Mouse (Mus musculus): ENCODE data around the gene Cwc22. TPM values are rescaled to one million over a fixed set of nuclear protein-coding genes. Genes with fewer than 3 reads are reported as not detected.

Gene Cwc22
- polyA plus RNA-seq (2012; fragmentation: generic; extraction: Trizol), result 8.5 TPM
- long read RNA-seq, experiment 1, transcript Cwc22-204 (20 exons, 3,388 nt), result major isoform, 6 of 20 reads
- long read RNA-seq, experiment 1, partial matches to known transcripts, result 5 of 20 reads
- long read RNA-seq, experiment 1, other reads (novel, unspliced or antisense), result 6 of 20 reads
- long read RNA-seq, experiment 2, transcript Cwc22-203 (20 exons, 3,090 nt), result minor isoform, 29 of 316 reads
- long read RNA-seq, experiment 2, transcript Cwc22-201 (21 exons, 3,471 nt), result minor isoform, 35 of 316 reads
- long read RNA-seq, experiment 2, transcript Cwc22-204 (20 exons, 3,388 nt), result major isoform, 75 of 316 reads
- long read RNA-seq, experiment 2, transcript Cwc22-202 (20 exons, 3,255 nt), result minor isoform, 37 of 316 reads
- long read RNA-seq, experiment 2, partial matches to known transcripts, result 12 of 316 reads
- long read RNA-seq, experiment 2, other reads (novel, unspliced or antisense), result 128 of 316 reads

- Histone ChIP-seq H3K4me3 (ENCODE audit: insufficient read depth, poor library complexity, severe bottlenecking) (peak within 1 kb of the TSS; percentile 90), H3ac (ENCODE audit: control insufficient read depth, insufficient read length, low read depth) (peak within 1 kb of the TSS; percentile 98), H3K36me3 (ENCODE audit: control insufficient read depth, insufficient read depth) (peaks cover 15% of the 10 kb centered on the region), H3K79me3 (ENCODE audit: low read depth) (peaks cover 44% of the 10 kb centered on the region), H3K27me3 (ENCODE audit: control insufficient read depth, insufficient read depth, insufficient read length) (no peaks in the 10 kb centered on the region), H3K79me2 (ENCODE audit: control insufficient read depth, insufficient read depth) (peaks cover 51% of the 10 kb centered on the region)
- TF ChIP-seq CEBPB (IDR thresholded peaks at IDR 0.05; ENCODE audit: low read depth), result no peak
- no peak for TF ChIP-seq FOSL1 (IDR thresholded peaks at IDR 0.05; ENCODE audit: insufficient read depth, low read length, poor library complexity, severe bottlenecking)
- TF ChIP-seq CTCF (IDR thresholded peaks at IDR 0.05; ENCODE audit: control insufficient read depth, insufficient read depth, insufficient read length), result no peak
- no peak for TF ChIP-seq MYOD1 (IDR thresholded peaks at IDR 0.05; ENCODE audit: control insufficient read depth, insufficient read length, low read depth)
- TF ChIP-seq USF1 (IDR thresholded peaks at IDR 0.05; ENCODE audit: low read depth), result no peak
- TF ChIP-seq MAX (IDR thresholded peaks at IDR 0.05), result no peak
- TF ChIP-seq MYOG (IDR thresholded peaks at IDR 0.05; ENCODE audit: control insufficient read depth, extremely low read depth, insufficient read length), result no peak
These were observed at the start of gene Cwc22 for GRCm38 (mm10) chr2:77945596-77946485. Gene Cwc22 (minus strand): TSS chr2:77946375.

DNA sequence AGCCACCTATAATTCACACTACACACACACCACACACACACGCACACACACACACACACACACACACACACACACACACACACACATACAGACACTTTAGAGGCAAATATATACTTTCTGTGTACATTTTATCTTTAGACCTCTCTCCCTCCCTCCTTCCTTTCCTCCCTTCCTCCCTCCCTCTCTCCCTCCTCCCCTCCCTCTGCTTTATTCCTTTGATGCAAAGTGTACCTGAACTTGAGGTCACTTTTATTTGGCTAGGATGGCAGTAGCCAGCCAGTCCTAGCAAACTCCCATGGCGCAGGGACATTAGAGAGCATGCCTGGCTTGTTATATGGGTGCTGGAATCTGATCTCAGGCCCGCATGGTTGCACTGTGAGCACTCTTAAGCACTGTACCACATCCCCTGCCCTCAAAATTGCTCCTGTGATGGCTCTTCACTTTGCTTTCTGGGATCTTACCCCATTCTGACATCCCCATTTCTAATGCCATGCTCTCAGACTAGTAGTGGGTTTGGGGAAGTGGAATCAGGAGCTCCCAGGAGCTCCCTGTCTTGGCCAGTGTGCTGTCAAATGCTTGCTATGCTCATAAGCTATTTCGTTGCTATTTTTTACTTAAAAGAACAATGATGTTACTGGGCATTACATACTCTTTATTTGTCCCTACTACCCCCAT is 47.7 kb upstream of the Cwc22 start:
- no peaks in the 10 kb centered on the region for H3K79me2 ChIP-seq (ENCODE audit: control insufficient read depth, insufficient read depth)
- no peaks in the 10 kb centered on the region for H3K36me3 ChIP-seq (ENCODE audit: control insufficient read depth, insufficient read depth)
- H3ac ChIP-seq (ENCODE audit: control insufficient read depth, insufficient read length, low read depth), result no peak overlapping the region
- H3K27me3 ChIP-seq (ENCODE audit: control insufficient read depth, insufficient read depth, insufficient read length), result no peaks in the 10 kb centered on the region
- H3K79me3 ChIP-seq (ENCODE audit: low read depth), result no peaks in the 10 kb centered on the region
- H3K4me3 ChIP-seq (ENCODE audit: insufficient read depth, poor library complexity, severe bottlenecking), result no peak overlapping the region
- no peak for TF ChIP-seq MYOG (IDR thresholded peaks at IDR 0.05; ENCODE audit: control insufficient read depth, extremely low read depth, insufficient read length)
- TF ChIP-seq CEBPB (IDR thresholded peaks at IDR 0.05; ENCODE audit: low read depth), result no peak
- no peak for TF ChIP-seq FOSL1 (IDR thresholded peaks at IDR 0.05; ENCODE audit: insufficient read depth, low read length, poor library complexity, severe bottlenecking)
- TF ChIP-seq CTCF (IDR thresholded peaks at IDR 0.05; ENCODE audit: control insufficient read depth, insufficient read depth, insufficient read length), result no peak
- TF ChIP-seq USF1 (IDR thresholded peaks at IDR 0.05; ENCODE audit: low read depth), result no peak

GRCm38 (mm10) chr2:77992951-77993604 is 46.9 kb upstream of the Cwc22 start:
- H3K36me3 ChIP-seq (ENCODE audit: control insufficient read depth, insufficient read depth), result no peaks in the 10 kb centered on the region
- H3K79me3 ChIP-seq (ENCODE audit: low read depth), result no peaks in the 10 kb centered on the region
- H3K27me3 ChIP-seq (ENCODE audit: control insufficient read depth, insufficient read depth, insufficient read length), result no peaks in the 10 kb centered on the region
- TF ChIP-seq CTCF (IDR thresholded peaks at IDR 0.05; ENCODE audit: control insufficient read depth, insufficient read depth, insufficient read length) (no peak), MAX (IDR thresholded peaks at IDR 0.05) (no peak), USF1 (IDR thresholded peaks at IDR 0.05; ENCODE audit: low read depth) (no peak), FOSL1 (IDR thresholded peaks at IDR 0.05; ENCODE audit: insufficient read depth, low read length, poor library complexity, severe bottlenecking) (no peak)
- H3K79me2 ChIP-seq (ENCODE audit: control insufficient read depth, insufficient read depth), result no peaks in the 10 kb centered on the region
- H3K4me3 ChIP-seq (ENCODE audit: insufficient read depth, poor library complexity, severe bottlenecking), result no peak overlapping the region
- no peak overlapping the region for H3ac ChIP-seq (ENCODE audit: control insufficient read depth, insufficient read length, low read depth)

DNA sequence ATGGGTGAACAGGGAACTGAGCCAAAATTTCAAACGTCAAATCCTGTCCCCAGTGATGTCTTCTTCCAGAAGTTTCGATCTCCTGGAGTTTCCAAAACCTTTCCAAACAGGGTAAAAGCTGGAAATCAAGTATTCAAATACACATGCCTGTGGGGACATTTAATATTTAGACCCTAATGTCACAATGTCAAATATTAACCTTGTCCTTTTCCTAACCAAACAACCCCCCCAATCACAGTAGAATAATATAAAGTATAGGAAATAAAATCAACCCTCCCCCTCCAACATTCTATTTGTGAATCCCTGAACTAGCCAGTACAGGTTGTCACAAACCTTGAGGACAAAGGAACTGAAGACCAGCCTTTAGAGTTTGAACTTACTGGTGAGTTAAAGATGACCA is 44.6 kb upstream of the Cwc22 start:
- no peaks in the 10 kb centered on the region for H3K79me2 ChIP-seq (ENCODE audit: control insufficient read depth, insufficient read depth)
- no peaks in the 10 kb centered on the region for H3K27me3 ChIP-seq (ENCODE audit: control insufficient read depth, insufficient read depth, insufficient read length)
- TF ChIP-seq USF1 (IDR thresholded peaks at IDR 0.05; ENCODE audit: low read depth) (no peak), MAX (IDR thresholded peaks at IDR 0.05) (no peak), MYOG (IDR thresholded peaks at IDR 0.05; ENCODE audit: control insufficient read depth, extremely low read depth, insufficient read length) (no peak), FOSL1 (IDR thresholded peaks at IDR 0.05; ENCODE audit: insufficient read depth, low read length, poor library complexity, severe bottlenecking) (no peak), CEBPB (IDR thresholded peaks at IDR 0.05; ENCODE audit: low read depth) (no peak), MYOD1 (IDR thresholded peaks at IDR 0.05; ENCODE audit: control insufficient read depth, insufficient read length, low read depth) (no peak), CTCF (IDR thresholded peaks at IDR 0.05; ENCODE audit: control insufficient read depth, insufficient read depth, insufficient read length) (no peak)
- H3K36me3 ChIP-seq (ENCODE audit: control insufficient read depth, insufficient read depth), result no peaks in the 10 kb centered on the region
- no peak overlapping the region for H3ac ChIP-seq (ENCODE audit: control insufficient read depth, insufficient read length, low read depth)
- H3K79me3 ChIP-seq (ENCODE audit: low read depth), result no peaks in the 10 kb centered on the region
- no peak overlapping the region for H3K4me3 ChIP-seq (ENCODE audit: insufficient read depth, poor library complexity, severe bottlenecking)

- no peak overlapping the region for H3K4me3 ChIP-seq (ENCODE audit: insufficient read depth, poor library complexity, severe bottlenecking)
- TF ChIP-seq FOSL1 (IDR thresholded peaks at IDR 0.05; ENCODE audit: insufficient read depth, low read length, poor library complexity, severe bottlenecking) (no peak), CTCF (IDR thresholded peaks at IDR 0.05; ENCODE audit: control insufficient read depth, insufficient read depth, insufficient read length) (no peak), MAX (IDR thresholded peaks at IDR 0.05) (no peak), MYOD1 (IDR thresholded peaks at IDR 0.05; ENCODE audit: control insufficient read depth, insufficient read length, low read depth) (no peak), MYOG (IDR thresholded peaks at IDR 0.05; ENCODE audit: control insufficient read depth, extremely low read depth, insufficient read length) (no peak), USF1 (IDR thresholded peaks at IDR 0.05; ENCODE audit: low read depth) (no peak), CEBPB (IDR thresholded peaks at IDR 0.05; ENCODE audit: low read depth) (no peak)
- H3K36me3 ChIP-seq (ENCODE audit: control insufficient read depth, insufficient read depth), result no peaks in the 10 kb centered on the region
- no peaks in the 10 kb centered on the region for H3K79me2 ChIP-seq (ENCODE audit: control insufficient read depth, insufficient read depth)
- H3K79me3 ChIP-seq (ENCODE audit: low read depth), result no peaks in the 10 kb centered on the region
- no peaks in the 10 kb centered on the region for H3K27me3 ChIP-seq (ENCODE audit: control insufficient read depth, insufficient read depth, insufficient read length)
- H3ac ChIP-seq (ENCODE audit: control insufficient read depth, insufficient read length, low read depth), result no peak overlapping the region
These were observed 43.9 kb upstream of the Cwc22 start for GRCm38 (mm10) chr2:77990121-77990520.

Data from C2C12 (cell line).